Comparison of ENCODE assay signal across 23 mouse cellular contexts in the genomic region with DNA sequence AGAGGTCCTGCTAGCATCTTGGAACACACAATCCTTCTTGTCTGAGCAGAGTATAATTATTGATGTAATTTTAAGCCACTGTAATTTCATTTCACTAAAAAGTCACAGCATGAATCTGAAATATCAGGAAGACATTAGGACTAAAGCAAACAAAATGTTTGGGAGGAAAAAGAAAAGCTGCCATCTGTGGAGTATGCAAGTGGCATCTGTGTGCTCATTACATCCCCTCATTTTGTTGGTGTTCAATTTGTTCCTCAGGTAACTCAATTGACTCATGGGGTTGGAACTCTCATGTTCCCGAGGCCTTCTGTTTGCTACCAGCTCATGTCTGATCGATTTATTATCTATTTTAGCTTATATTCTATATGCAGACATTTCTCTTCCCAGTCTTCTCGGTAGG. TPM values are rescaled to one million over a fixed set of nuclear protein-coding genes. Genes with fewer than 3 reads are reported as not detected.
DNase-seq lines count a peak whose midpoint lies in the region; ATAC-seq lines count a peak whose summit lies in the region.
"Had no signal": no experiment of that assay in that cellular context is flagged by ENCODE, and none has a peak within 500 bp of the region (broad histone marks: within the 10 kb centered on the region; RNA-seq: fewer than 3 reads in every experiment).

No protein-coding gene starts in this region.

- peak; percentile 23 to 78 for DNase-seq in layer of hippocampus, adult 18-20 months (ENCODE audit: low spot score in 2 of 2)
- DNase-seq in layer of hippocampus, postnatal 10 days (ENCODE audit: low spot score in 2 of 2), result no peak
- DNase-seq in layer of hippocampus, adult 8-10 months (ENCODE audit: low spot score in 2 of 2), result peak; percentile 22 to 40
- DNase-seq in layer of hippocampus, postnatal 36 days, result peak; percentile 16 to 31
- DNase-seq in adrenal gland, adult 2 months, result no peak
- DNase-seq in hindbrain, embryonic 11.5 days (ENCODE audit: low spot score), result no peak
- DNase-seq: adrenal gland, adult 8-10 months; adrenal gland, postnatal 25 days; cerebellum, adult 18-20 months; cerebellum, adult 9-10 months; cerebellum, postnatal 14 days; gastrocnemius, postnatal 25 days; heart, adult 18-20 months; heart, postnatal 10 days; heart, postnatal 36 days had no signal

- no peaks in the 10 kb centered on the region for H3K4me1 ChIP-seq in hindbrain, embryonic 11.5 days (replicated peaks; ENCODE audit: control insufficient read depth, insufficient read depth, low read length)
- H3K4me1 ChIP-seq: forebrain, embryonic 10.5 days; hindbrain, embryonic 10.5 days had no signal

- no peak overlapping the region for H3K4me2 ChIP-seq in hindbrain, embryonic 11.5 days (replicated peaks; ENCODE audit: low read depth, low read length)
- H3K4me2 ChIP-seq: heart, embryonic 12.5 days; heart, embryonic 15.5 days; hindbrain, embryonic 14.5 days had no signal

- no peaks in the 10 kb centered on the region for H3K27me3 ChIP-seq in hindbrain, embryonic 11.5 days (ENCODE audit: control insufficient read depth, insufficient read depth, low read length)
- H3K27me3 ChIP-seq: heart, embryonic 12.5 days; heart, embryonic 15.5 days had no signal

- no peaks in the 10 kb centered on the region for H3K9me3 ChIP-seq in hindbrain, embryonic 11.5 days (ENCODE audit: control insufficient read depth, low read length)
- H3K9me3 ChIP-seq: forebrain, embryonic 10.5 days; heart, embryonic 12.5 days; heart, embryonic 15.5 days; hindbrain, embryonic 10.5 days had no signal

- no peak overlapping the region for H3K9ac ChIP-seq in hindbrain, embryonic 11.5 days (ENCODE audit: low read depth, low read length)
- H3K9ac ChIP-seq: heart, embryonic 12.5 days; heart, embryonic 15.5 days; hindbrain, embryonic 14.5 days had no signal

- WGBS in hindbrain, embryonic 11.5 days, result 78% methylated on average over 3 of the region's 3 CpGs

- H3K27ac ChIP-seq in hindbrain, embryonic 11.5 days (ENCODE audit: low read depth, low read length), result no peak overlapping the region
- H3K27ac ChIP-seq: forebrain, embryonic 10.5 days; heart, embryonic 15.5 days; hindbrain, embryonic 10.5 days; hindbrain, embryonic 14.5 days; hindbrain, postnatal 0 days had no signal

- no peaks in the 10 kb centered on the region for H3K36me3 ChIP-seq in hindbrain, embryonic 11.5 days (ENCODE audit: control insufficient read depth, insufficient read depth, low read length)
- H3K36me3 ChIP-seq: forebrain, embryonic 10.5 days; heart, embryonic 12.5 days; heart, embryonic 15.5 days; hindbrain, embryonic 10.5 days had no signal

- ATAC-seq in hindbrain, embryonic 11.5 days (ENCODE audit: low FRiP score), result no peak
- ATAC-seq: CD4-positive, CD25-positive, alpha-beta regulatory T cell, adult 4 months; forebrain, embryonic 14.5 days; hindbrain, postnatal 0 days had no signal

- no peak overlapping the region for H3K4me3 ChIP-seq in hindbrain, embryonic 11.5 days (ENCODE audit: low read depth, low read length)
- H3K4me3 ChIP-seq: forebrain, embryonic 10.5 days; heart, embryonic 12.5 days; heart, embryonic 15.5 days; hindbrain, embryonic 10.5 days had no signal

RNA-seq across cellular contexts. Expression of a gene that starts 28.0 kb away (rescaled TPM):
- total RNA-seq in layer of hippocampus, adult 18-20 months (2021), result 10 to 100 TPM; 26.6 to 32.9 TPM
- 10 to 100 TPM; 71.6 to 72.5 TPM for total RNA-seq in layer of hippocampus, postnatal 10 days (2021)
- total RNA-seq in layer of hippocampus, adult 8-10 months (2022), result 10 to 100 TPM; 27.4 to 35.4 (median 30.8) TPM
- total RNA-seq in layer of hippocampus, postnatal 36 days (2021), result 10 to 100 TPM; 34.0 to 40.5 TPM
- 10 to 100 TPM; 10.7 to 16.3 TPM for total RNA-seq in adrenal gland, adult 2 months (2021)
- polyA plus RNA-seq in adrenal gland, adult 2 months (2012; rRNA removed), result 8.8 and 10.5 TPM in 2 replicates
- polyA plus RNA-seq in hindbrain, embryonic 11.5 days (2014; fragmentation: Nextera tagmentation; extraction: Ambion mirVana), result 63.3 and 71.3 TPM in 2 replicates

Comparison
In these comparisons a context has a peak if more than half of its experiments do, and no peak if none do; other contexts are left out.
1. DNase-seq: peak in layer of hippocampus, adult 18-20 months (2 of 2), layer of hippocampus, adult 8-10 months (2 of 2) and layer of hippocampus, postnatal 36 days (2 of 2); none in layer of hippocampus, postnatal 10 days (0 of 2), adrenal gland, adult 2 months (single experiment) and hindbrain, embryonic 11.5 days (single experiment).